Mouse (Mus musculus) liver, embryonic 14.5 days (tissue): ENCODE measurements at regions not wholly inside any gene's neighbourhood (a gene's known extent, or its start where the extent isn't known, plus 50 kb on each side); places are given as distances from the start of the nearest gene placed in this dataset.

Experiments used
- CTCF ChIP-seq: IDR thresholded peaks from 2 replicates; pipeline ENCODE4 v1.5.1; 2016; ENCODE audit warnings: antibody characterized with exemption, low read depth, control low read depth
- EP300 ChIP-seq: IDR thresholded peaks from 2 replicates; pipeline ENCODE4 v1.6.1; 2016; ENCODE audit warnings: antibody characterized with exemption, low read depth

GRCm38 (mm10) chr3:8741266-8742023 lies 868.4 kb downstream of the Zfp704 start:
- TF ChIP-seq CTCF, result no peak
- no peak for TF ChIP-seq EP300
